Mouse (Mus musculus) midbrain, embryonic 15.5 days (tissue): ENCODE measurements at regions not wholly inside any gene's neighbourhood (a gene's known extent, or its start where the extent isn't known, plus 50 kb on each side); places are given as distances from the start of the nearest gene placed in this dataset.

Experiments used
- ATAC-seq: fragments of 200-750 bp; cut with Nextera tagmentation; replicated peaks from 2 replicates; pipeline ENCODE4 v1.8.0; 2017; ENCODE audit warnings: moderate TSS enrichment
- H3K27ac ChIP-seq: fragments of 300-500 bp; sonication (generic); 2 replicates; pipeline ENCODE4 v1.5.1; 2015; ENCODE audit warnings: mild to moderate bottlenecking, inconsistent platforms
- H3K27me3 ChIP-seq: fragments of 300-500 bp; sonication (generic); replicated peaks from 2 replicates; pipeline ENCODE4 v1.6.1; 2015; ENCODE audit warnings: inconsistent platforms
- H3K36me3 ChIP-seq: fragments of 300-500 bp; sonication (generic); replicated peaks from 2 replicates; pipeline ENCODE4 v1.6.1; 2015; ENCODE audit warnings: inconsistent platforms
- H3K4me1 ChIP-seq: fragments of 300-500 bp; sonication (generic); 2 replicates; pipeline ENCODE4 v1.6.1; 2015; ENCODE audit warnings: inconsistent platforms
- H3K4me2 ChIP-seq: fragments of 300-500 bp; sonication (generic); 2 replicates; pipeline ENCODE4 v1.6.1; 2015; ENCODE audit warnings: inconsistent platforms, mild to moderate bottlenecking, moderate library complexity
- H3K4me3 ChIP-seq: fragments of 300-500 bp; sonication (generic); 2 replicates; pipeline ENCODE4 v1.5.1; 2015; ENCODE audit warnings: mild to moderate bottlenecking, inconsistent platforms
- H3K9ac ChIP-seq: fragments of 300-500 bp; sonication (generic); 2 replicates; pipeline ENCODE4 v1.6.1; 2015; ENCODE audit warnings: mild to moderate bottlenecking, inconsistent platforms
- H3K9me3 ChIP-seq: fragments of 300-500 bp; sonication (generic); 2 replicates; pipeline ENCODE4 v1.6.1; 2016; ENCODE audit warnings: inconsistent platforms
- WGBS: fragments of 180-500 bp; shearing (Covaris S2); methylation state at CpG from one replicate; pipeline ENCODE4 v1.1.7; 2015; ENCODE audit warnings: mixed read lengths; 5-methylcytosine and 5-hydroxymethylcytosine counted together

DNA sequence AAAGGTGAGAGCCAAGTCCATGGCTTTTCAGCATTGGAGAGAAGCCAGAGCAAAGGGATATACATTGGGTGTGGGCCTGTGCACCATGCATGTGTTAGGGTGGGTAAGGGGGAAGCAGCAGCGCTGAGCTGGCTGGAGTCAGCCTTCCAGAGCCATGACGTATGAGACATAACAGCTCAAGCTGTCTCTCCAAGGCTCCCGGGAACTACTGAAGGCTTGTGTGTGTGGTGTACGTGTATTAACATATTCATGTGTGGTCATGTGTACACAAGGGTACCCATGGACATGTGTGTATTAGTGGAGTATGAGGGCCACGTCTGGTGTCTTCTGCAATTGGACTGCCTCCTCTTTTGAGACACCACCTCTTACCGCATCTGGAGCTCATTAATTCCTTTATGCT, 417.8 kb downstream of the Rps24 start:
- ATAC-seq: no peak
- Histone ChIP-seq H3K4me1 (peaks cover 11% of the 10 kb centered on the region; the same call in 1 of the 2 replicates), H3K9ac (no peak overlapping the region), H3K27me3 (no peaks in the 10 kb centered on the region), H3K4me3 (no peak overlapping the region), H3K27ac (no peak overlapping the region), H3K36me3 (no peaks in the 10 kb centered on the region), H3K9me3 (no peaks in the 10 kb centered on the region), H3K4me2 (no peak overlapping the region)
- WGBS: 82% methylated on average over 6 of the region's 6 CpGs

DNA sequence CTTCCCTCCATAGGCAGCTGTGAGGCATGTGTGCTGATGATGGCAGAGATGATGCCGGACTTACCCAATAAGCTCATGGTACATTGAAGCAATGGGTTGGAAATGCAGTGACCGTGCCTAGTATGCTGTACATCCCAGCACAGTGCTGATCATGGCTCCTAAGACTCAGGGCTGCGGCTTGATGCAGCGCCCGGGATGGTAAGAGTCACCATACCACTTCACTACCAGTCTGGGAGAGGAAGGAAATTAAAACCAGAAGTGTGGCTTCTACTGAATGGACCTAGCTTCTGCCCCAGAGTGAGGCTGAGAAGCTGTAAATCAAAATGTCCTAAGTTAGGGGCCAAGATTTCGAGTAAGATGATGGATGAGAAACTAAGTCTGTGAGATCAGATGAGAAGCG, 420.0 kb downstream of the Rps24 start:
- H3K4me1 ChIP-seq: peaks cover 8% of the 10 kb centered on the region; the same call in 1 of the 2 replicates
- no peaks in the 10 kb centered on the region for H3K27me3 ChIP-seq
- H3K4me2 ChIP-seq: no peak overlapping the region
- WGBS: 88% methylated on average over 7 of the region's 7 CpGs
- no peaks in the 10 kb centered on the region for H3K36me3 ChIP-seq
- H3K9me3 ChIP-seq: no peaks in the 10 kb centered on the region
- no peak overlapping the region for H3K4me3 ChIP-seq
- H3K9ac ChIP-seq: no peak overlapping the region
- H3K27ac ChIP-seq: no peak overlapping the region
- ATAC-seq: no peak

DNA sequence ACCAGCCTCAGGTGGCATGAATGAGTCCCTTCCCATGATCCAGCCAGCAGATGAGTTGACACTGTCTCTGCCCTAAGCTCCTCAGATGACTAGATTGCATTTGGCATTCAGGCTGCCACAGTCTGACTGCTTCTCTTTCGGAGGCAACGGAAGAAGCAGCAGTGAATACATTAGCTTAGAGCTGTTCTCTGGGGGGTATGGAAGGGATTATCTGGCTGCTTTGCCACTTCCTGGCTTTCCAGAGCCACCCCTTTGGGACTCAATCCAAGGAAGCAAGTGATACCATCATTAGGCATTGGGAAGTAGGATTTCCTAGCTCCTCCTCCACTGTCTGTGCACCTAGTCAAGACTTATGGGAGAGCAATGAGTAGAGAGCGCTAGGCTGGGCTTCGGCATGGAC, 421.5 kb downstream of the Rps24 start:
- no peak overlapping the region for H3K4me2 ChIP-seq
- H3K4me3 ChIP-seq: no peak overlapping the region
- H3K27ac ChIP-seq: no peak overlapping the region
- 62% methylated on average over 4 of the region's 4 CpGs for WGBS
- H3K4me1 ChIP-seq: peaks cover 10% of the 10 kb centered on the region; the same call in 1 of the 2 replicates
- H3K27me3 ChIP-seq: no peaks in the 10 kb centered on the region
- ATAC-seq: no peak
- H3K36me3 ChIP-seq: no peaks in the 10 kb centered on the region
- H3K9ac ChIP-seq: no peak overlapping the region
- no peaks in the 10 kb centered on the region for H3K9me3 ChIP-seq

DNA sequence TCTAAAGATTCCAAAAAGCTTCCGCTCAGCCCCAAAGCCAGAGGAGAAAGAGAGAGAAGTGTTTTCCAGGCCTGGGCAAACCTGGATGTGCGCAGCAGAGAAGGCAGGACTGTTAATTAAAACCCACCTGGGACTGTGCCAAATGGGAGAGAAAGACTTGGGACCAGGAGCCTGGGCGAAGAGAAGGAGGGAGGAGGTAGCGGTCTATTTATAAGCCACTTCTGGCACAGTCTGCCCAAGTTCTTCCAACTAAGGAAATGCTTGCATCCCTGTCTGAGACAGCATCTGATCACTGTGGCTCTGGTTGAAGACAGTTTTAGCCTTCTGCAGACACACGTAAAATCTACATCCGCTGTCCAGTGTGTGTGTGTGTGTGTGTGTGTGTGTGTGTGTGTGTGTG, 424.7 kb downstream of the Rps24 start:
- 73% methylated on average over 6 of the region's 6 CpGs for WGBS
- peaks cover 10% of the 10 kb centered on the region; the same call in 1 of the 2 replicates for H3K4me1 ChIP-seq
- no peak for ATAC-seq

GRCm38 (mm10) chr14:24919056-24919455, 432.1 kb downstream of the Rps24 start:
- Histone ChIP-seq H3K9ac (no peak overlapping the region), H3K9me3 (no peaks in the 10 kb centered on the region), H3K4me2 (no peak overlapping the region), H3K27me3 (no peaks in the 10 kb centered on the region), H3K27ac (no peak overlapping the region), H3K36me3 (no peaks in the 10 kb centered on the region), H3K4me1 (no peaks in the 10 kb centered on the region), H3K4me3 (no peak overlapping the region)
- 91% methylated on average over 3 of the region's 3 CpGs for WGBS
- no peak for ATAC-seq

More for the DNA sequence above, 424.7 kb downstream of the Rps24 start:
- H3K9me3 ChIP-seq: no peaks in the 10 kb centered on the region
- H3K4me2 ChIP-seq: no peak overlapping the region
- H3K36me3 ChIP-seq: no peaks in the 10 kb centered on the region
- no peak overlapping the region for H3K4me3 ChIP-seq
- H3K27ac ChIP-seq: no peak overlapping the region
- H3K9ac ChIP-seq: no peak overlapping the region
- H3K27me3 ChIP-seq: no peaks in the 10 kb centered on the region

DNA sequence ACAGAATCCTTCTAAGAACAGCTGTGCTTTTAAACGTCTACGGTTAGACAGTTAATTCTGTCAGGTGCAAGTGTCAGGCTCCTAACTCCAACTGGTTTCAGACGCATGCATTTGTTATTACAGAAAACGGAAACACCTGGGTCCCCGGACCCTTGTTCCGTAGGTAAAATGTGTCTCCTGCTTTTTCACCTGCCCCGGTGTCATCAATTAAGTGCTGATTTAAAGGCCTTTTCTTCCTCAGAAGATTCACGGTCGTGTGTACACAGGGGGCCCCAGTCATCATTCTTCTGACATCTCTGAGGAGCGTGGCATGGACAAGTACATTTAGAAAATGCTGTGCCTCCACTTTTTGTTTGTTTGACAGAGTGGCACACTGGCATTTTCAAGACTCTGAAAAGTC, 435.1 kb downstream of the Rps24 start:
- ATAC-seq: no peak
- no peak overlapping the region for H3K27ac ChIP-seq
- H3K36me3 ChIP-seq: no peaks in the 10 kb centered on the region
- no peaks in the 10 kb centered on the region for H3K27me3 ChIP-seq
- 80% methylated on average over 10 of the region's 10 CpGs for WGBS
- H3K4me1 ChIP-seq: peaks cover 7% of the 10 kb centered on the region
- no peak overlapping the region for H3K9ac ChIP-seq
- no peak overlapping the region for H3K4me3 ChIP-seq
- H3K9me3 ChIP-seq: no peaks in the 10 kb centered on the region
- H3K4me2 ChIP-seq: no peak overlapping the region

DNA sequence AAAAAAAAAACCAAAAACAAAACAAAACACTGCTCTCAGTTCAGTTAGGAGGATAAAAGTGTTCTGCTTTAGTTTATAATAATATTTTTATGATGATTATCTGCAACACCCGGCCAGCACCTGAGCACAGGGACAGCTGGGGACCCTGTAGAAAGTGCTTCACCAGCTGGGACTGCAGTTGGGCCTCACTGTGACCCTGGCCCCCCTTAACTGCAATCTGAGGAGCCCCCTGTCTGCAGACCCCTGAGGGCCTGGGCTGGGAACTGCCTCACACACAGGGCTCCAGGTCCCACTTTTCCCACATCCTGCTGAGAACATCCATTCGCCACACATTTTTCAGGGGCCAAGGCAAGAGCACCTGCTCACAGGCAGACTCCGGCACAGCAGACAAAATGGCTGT, 437.6 kb downstream of the Rps24 start:
- Histone ChIP-seq H3K9ac (no peak overlapping the region), H3K4me1 (peaks cover 8% of the 10 kb centered on the region), H3K4me2 (no peak overlapping the region), H3K27ac (no peak overlapping the region), H3K36me3 (no peaks in the 10 kb centered on the region), H3K4me3 (no peak overlapping the region), H3K27me3 (no peaks in the 10 kb centered on the region), H3K9me3 (no peaks in the 10 kb centered on the region)
- 81% methylated on average over 3 of the region's 3 CpGs for WGBS
- no peak for ATAC-seq

DNA sequence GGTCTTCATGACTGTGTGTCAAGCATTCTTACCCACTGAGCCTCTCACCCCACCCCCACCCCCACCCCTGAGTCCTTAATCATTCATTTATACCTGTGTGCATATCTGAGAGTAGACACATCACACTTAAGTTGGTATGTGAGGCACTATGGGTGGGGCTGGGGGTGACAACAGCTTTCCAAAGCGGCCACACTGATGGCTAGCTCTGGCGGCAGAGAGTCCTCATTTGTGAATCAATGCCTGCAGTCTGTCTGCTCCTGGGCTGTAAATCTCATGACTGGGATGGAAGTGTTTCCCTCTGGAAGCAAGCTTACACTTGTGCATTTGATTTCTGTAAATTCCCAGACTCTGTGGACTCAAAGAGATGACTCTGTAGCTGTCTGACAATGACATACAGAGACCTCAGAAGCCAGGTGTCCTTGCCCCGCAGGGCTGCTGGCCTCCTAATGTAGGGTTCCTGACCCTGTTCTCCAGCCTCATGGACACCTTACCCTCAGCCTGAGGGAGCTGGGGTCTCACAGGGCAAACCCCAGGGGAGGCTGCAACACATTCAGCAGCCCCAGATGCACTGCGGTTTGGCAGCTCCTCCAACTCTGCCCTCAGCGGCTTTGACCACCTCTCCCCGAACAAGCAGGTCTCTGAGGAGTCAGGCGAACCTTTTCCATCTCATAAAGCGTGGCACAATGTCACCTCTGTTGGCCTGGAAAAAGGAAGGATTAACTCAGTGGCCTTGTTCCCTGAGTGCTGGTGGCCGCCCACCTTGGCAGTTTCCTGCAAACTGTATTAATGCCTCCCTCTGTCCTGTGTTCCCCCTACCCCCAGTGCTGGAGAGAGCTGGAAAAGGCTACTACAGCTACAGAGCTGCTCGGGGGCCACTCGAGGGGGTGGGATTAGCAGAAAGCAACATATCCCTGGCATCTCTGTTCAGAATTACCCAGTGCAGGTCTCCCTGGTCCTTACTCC, 439.4 kb downstream of the Rps24 start:
- H3K27ac ChIP-seq: no peak overlapping the region
- 40% methylated on average over 11 of the region's 11 CpGs for WGBS
- no peaks in the 10 kb centered on the region for H3K9me3 ChIP-seq
- H3K36me3 ChIP-seq: no peaks in the 10 kb centered on the region
- H3K9ac ChIP-seq: no peak overlapping the region
- H3K4me1 ChIP-seq: peaks cover 8% of the 10 kb centered on the region
- ATAC-seq: peak; percentile 42; the same call in 1 of the 2 replicates
- no peak overlapping the region for H3K4me2 ChIP-seq
- no peak overlapping the region for H3K4me3 ChIP-seq
- H3K27me3 ChIP-seq: no peaks in the 10 kb centered on the region

DNA sequence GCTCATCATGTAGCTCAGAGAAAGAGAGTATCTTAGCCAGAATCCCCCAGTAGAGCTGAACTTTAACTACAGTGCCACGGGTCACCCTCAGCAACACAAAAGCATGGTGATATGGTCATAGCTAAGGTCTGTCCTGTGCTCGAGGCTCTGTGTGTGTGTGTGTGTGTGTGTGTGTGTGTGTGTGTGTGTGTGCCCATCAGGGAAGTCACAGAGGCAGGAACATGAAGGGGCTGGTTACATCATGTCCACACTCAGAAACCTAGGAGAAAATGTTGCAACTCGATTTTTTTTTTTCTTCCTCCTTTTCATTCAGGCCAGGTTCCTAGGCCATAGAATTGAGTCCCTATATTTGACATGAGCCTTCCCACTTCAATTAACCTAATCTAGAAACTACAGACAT, 441.8 kb downstream of the Rps24 start:
- no peaks in the 10 kb centered on the region for H3K27me3 ChIP-seq
- H3K9ac ChIP-seq: no peak overlapping the region
- no peaks in the 10 kb centered on the region for H3K9me3 ChIP-seq
- H3K4me2 ChIP-seq: no peak overlapping the region
- 80% methylated on average over 3 of the region's 3 CpGs for WGBS
- H3K4me3 ChIP-seq: no peak overlapping the region
- H3K27ac ChIP-seq: no peak overlapping the region
- H3K36me3 ChIP-seq: no peaks in the 10 kb centered on the region
- no peak for ATAC-seq
- H3K4me1 ChIP-seq: peaks cover 8% of the 10 kb centered on the region

DNA sequence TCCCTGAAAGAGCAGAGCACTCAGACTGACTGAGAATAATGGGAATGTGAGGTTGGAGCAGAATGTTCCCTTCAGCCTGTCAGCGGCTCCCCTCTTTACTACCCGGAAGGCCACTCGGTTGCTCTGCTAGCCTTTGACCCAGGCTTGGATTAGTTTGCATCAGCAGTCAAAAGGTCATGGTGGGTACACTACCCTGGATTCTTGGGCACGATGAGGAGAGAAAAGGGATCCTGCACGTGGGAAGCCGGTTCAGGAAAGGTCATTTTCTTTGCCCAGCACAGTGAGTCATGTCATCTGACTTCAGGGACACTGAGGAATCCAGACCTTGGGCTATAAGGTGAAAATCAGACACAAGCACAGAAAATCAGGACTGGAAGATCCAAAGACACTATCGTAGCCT, 443.3 kb downstream of the Rps24 start:
- no peak overlapping the region for H3K4me2 ChIP-seq
- ATAC-seq: no peak
- no peak overlapping the region for H3K4me3 ChIP-seq
- WGBS: 44% methylated on average over 7 of the region's 7 CpGs
- H3K36me3 ChIP-seq: no peaks in the 10 kb centered on the region
- peaks cover 8% of the 10 kb centered on the region for H3K4me1 ChIP-seq
- no peaks in the 10 kb centered on the region for H3K27me3 ChIP-seq
- H3K9ac ChIP-seq: no peak overlapping the region
- H3K9me3 ChIP-seq: no peaks in the 10 kb centered on the region
- H3K27ac ChIP-seq: no peak overlapping the region

- WGBS: 95% methylated on average over 2 of the region's 2 CpGs
- no peak for ATAC-seq
Measured at GRCm38 (mm10) chr14:24937876-24938275, 451.0 kb downstream of the Rps24 start.

DNA sequence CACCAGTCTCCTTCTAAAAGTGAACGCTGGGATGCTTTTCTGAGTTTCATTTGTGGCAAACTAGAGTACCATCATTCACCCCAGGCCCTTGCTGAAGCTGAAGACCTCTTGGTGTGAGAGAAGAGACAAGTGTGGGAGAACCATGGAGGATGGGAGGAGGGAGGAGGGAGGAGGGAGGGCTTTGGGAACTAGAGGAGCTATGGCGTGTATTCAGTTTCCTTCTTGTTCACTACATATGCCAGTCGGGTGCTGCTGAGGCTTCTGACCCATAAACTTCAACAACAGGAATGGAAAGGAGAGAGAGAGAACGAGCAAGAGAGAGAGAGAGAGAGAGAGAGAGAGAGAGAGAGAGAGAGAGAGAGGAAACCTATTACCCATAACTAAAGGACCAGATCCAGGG, 452.1 kb downstream of the Rps24 start:
- no peak overlapping the region for H3K4me3 ChIP-seq
- no peaks in the 10 kb centered on the region for H3K36me3 ChIP-seq
- H3K27ac ChIP-seq: 0 out of 2 replicates have a peak overlapping the region, but pooled peaks have one; percentile 20
- no peak for ATAC-seq
- 85% methylated on average over 4 of the region's 4 CpGs for WGBS
- no peak overlapping the region for H3K4me2 ChIP-seq
- no peaks in the 10 kb centered on the region for H3K9me3 ChIP-seq
- no peaks in the 10 kb centered on the region; the same call in 1 of the 2 replicates for H3K4me1 ChIP-seq
- no peak overlapping the region for H3K9ac ChIP-seq
- H3K27me3 ChIP-seq: no peaks in the 10 kb centered on the region

More at GRCm38 (mm10) chr14:24937876-24938275, 451.0 kb downstream of the Rps24 start:
- no peak overlapping the region for H3K4me3 ChIP-seq
- H3K27ac ChIP-seq: no peak overlapping the region
- no peaks in the 10 kb centered on the region; the same call in 1 of the 2 replicates for H3K4me1 ChIP-seq
- no peaks in the 10 kb centered on the region for H3K9me3 ChIP-seq
- no peaks in the 10 kb centered on the region for H3K36me3 ChIP-seq
- no peak overlapping the region for H3K4me2 ChIP-seq
- no peak overlapping the region for H3K9ac ChIP-seq
- no peaks in the 10 kb centered on the region for H3K27me3 ChIP-seq
